Mouse (Mus musculus) WW6 (cell line): ENCODE measurements at regions not wholly inside any gene's neighbourhood (a gene's known extent, or its start where the extent isn't known, plus 50 kb on each side); places are given as distances from the start of the nearest gene placed in this dataset.

Source experiments
- DNase-seq: peaks from one replicate; pipeline ENCODE4 v3.0.0-alpha.2; 2013; ENCODE audit warnings: low read depth, low spot score

- no peak for DNase-seq
These were observed 117.6 kb upstream of the Spdye4c start for GRCm38 (mm10) chr2:128473241-128473954.

GRCm38 (mm10) chr2:128473997-128474396 lies 117.0 kb upstream of the Spdye4c start:
- DNase-seq = no peak

DNA sequence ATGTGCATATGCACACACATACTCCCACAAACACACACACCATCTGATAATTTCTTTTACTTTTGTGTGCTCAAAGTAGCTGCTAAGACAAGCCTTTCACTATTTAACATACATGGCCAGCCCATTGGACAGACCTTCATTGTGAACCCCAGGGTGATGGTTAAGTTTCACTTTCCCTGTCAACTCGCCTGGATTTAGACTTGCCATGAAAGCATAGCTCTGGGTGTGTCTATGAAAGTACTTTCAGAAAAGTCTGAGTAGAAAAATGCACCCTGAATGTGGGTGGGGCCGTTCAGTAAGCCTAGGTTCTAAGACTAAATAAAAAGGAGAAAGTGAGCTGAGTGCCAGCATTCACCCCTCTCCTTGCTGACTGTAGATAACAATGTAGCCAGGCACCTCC lies 113.8 kb upstream of the Spdye4c start:
- no peak for DNase-seq

- DNase-seq = no peak
These were observed 99.7 kb upstream of the Spdye4c start for GRCm38 (mm10) chr2:128491217-128491877.

GRCm38 (mm10) chr2:128493871-128494270 lies 97.1 kb upstream of the Spdye4c start:
- no peak for DNase-seq

GRCm38 (mm10) chr2:128497891-128498290 lies 93.1 kb upstream of the Spdye4c start:
- no peak for DNase-seq

GRCm38 (mm10) chr2:128498611-128499010 lies 92.4 kb upstream of the Spdye4c start:
- no peak for DNase-seq

GRCm38 (mm10) chr2:128499575-128500184 lies 91.3 kb upstream of the Spdye4c start:
- no peak for DNase-seq

- no peak for DNase-seq
These were observed 88.3 kb upstream of the Spdye4c start for GRCm38 (mm10) chr2:128502676-128503075.

GRCm38 (mm10) chr2:128503136-128503935 lies 87.7 kb upstream of the Spdye4c start:
- no peak for DNase-seq

DNA sequence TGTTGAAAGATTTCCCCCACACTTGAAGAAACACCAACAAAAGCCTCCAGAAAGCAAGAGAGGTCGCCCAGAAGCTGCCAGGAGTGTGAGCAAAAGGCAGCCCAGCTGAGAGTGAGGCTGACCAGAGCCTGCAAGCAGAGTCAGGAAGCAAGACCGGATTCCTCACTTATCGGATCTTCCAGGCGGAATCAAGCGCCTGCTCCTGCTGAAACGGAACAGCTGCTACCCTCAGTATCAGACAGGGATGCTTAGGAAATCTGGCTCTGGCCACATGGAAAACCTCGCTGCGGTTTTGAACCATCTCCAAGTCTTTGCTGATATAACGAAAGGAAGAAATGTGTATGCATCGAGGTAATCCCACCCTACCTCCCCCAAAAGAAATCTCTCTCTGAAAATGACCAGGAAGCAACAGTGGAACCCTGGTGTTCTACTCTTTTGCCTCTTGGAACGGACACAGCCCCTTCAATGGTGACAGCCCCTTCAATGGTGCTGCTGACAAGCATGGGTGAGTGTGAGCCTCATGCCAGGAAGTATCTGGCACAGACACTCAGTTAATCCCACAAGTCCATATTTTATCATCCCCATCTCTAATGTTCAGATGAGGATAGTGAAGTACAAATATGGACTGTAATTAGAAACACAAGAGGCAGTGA lies 83.3 kb upstream of the Spdye4c start:
- DNase-seq = no peak

- DNase-seq = no peak
These were observed 82.8 kb upstream of the Spdye4c start for GRCm38 (mm10) chr2:128508244-128508605.

DNA sequence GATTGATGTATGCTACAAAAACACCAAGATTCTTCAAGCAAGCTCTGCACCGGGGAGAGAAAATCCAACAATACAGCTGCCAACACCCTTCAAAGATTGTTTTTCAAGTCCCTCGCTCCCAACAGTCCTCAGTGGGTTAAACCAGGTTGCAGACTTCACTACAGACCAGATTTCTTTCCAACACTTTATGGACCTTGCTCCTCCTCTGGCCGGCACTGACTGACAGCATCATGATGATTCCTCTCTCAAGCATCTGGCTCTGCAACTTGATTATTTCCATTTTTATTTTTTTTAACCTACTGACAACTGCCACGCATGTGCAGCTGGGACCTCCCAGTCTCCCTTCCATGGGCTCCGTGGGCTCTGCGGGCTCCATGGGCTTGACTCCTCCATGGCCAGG lies 79.7 kb upstream of the Spdye4c start:
- no peak for DNase-seq

- no peak for DNase-seq
These were observed 78.2 kb upstream of the Spdye4c start for GRCm38 (mm10) chr2:128512852-128513251.

GRCm38 (mm10) chr2:128514463-128515290 lies 76.3 kb upstream of the Spdye4c start:
- DNase-seq = no peak

GRCm38 (mm10) chr2:128515701-128516100 lies 75.3 kb upstream of the Spdye4c start:
- no peak for DNase-seq

DNA sequence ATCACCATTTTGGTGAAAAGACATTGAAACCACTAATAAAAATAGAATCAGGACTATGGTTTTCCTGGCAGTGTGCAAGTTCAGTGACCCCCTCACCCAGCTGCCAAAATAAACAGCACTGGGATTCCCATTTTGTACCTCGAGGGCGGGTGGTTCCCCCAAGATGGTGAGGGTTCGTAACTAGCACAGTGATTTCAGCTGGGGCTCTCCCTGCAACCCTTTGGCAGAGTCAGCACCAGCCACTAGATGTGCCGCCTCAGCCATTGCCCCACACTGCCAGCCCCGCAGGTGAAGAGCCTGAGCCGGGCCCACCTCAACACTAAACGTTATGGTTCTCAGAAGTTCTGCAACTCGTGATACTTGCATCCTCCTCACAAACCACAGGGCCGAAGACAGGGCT lies 74.3 kb upstream of the Spdye4c start:
- no peak for DNase-seq

GRCm38 (mm10) chr2:128518142-128518541 lies 72.9 kb upstream of the Spdye4c start:
- no peak for DNase-seq

DNA sequence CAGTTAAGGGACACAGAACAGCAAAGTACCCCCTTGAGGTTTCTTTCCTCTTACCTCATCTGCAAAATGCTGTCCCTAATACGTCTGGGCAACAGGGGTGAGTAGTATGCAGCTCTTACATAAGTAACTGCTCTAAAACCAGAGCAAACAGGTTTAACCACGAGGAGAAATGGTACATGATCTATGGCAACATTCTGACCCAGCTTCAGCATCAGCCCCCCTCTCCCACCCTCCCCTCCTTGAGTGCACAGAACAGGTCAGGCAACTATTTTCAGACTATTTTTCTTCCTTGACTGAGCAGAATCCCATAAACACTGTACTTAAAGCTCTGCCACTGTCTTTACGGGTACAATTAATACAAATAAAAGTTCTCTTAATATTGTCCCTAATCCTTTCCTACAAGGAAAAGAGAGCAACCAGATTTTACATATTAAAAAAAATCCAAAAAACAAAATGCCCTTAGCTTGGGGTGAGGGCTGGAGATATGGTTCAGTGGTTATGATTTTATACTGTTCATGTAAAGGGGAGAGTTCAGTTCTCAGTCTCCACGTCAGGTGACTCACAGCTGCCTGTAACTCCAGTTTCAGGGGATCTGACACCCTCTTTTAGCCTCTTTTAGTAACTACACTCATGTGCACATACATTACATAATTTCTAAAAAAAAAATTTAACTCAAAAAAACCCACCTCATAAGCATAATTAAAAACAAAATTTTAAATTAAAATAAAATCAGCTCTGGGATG lies 69.1 kb upstream of the Spdye4c start:
- no peak for DNase-seq
